ENCODE assay signal across 8 mouse cellular contexts in the genomic region with DNA sequence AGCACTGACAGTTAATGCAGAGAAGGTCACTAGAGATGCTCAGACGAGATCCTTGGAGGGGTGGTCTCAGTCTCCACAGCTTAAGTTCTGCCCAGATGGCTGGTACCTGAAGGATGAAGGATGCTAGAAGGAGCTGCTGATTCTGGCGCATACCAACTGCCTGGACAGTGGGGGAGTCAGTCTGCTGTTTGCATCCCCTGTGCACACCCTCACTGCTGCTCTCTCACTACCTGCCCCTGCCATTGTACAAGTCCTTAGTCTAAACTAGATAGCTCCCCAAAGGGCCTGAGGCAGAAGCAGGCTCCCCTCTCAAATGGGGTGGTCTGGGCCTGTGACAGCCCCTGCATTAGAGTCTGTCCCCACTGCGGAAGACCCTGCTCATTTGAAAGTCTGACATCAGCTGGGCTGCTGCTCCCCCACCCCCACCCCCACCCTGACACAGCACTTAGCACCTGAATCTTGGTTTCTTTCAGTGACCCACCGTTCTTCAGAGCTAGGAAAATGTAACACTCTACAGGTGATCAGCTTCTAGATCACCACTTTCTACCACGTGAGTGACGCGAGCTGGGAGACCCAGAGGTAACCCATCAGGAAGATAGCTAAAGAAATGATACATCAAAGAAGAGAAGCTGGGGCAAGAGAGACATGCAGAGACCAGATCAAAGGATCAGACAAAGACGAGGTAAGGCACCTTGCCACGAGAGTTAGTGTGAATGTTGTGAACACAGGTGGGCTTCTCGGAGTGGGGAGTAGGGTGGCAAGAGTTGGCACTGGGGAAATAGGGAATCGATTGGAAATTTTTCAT. TPM values are rescaled to one million over a fixed set of nuclear protein-coding genes. Genes with fewer than 3 reads are reported as not detected.
DNase-seq lines count a peak whose midpoint lies in the region; ATAC-seq and TF ChIP-seq lines count a peak whose summit lies in the region.

A gene (minus strand): TSS at position 92 of the 805 bp plus-strand sequence.

- no peaks in the 10 kb centered on the region for H3K27me3 ChIP-seq in lung, embryonic 14.5 days (ENCODE audit: insufficient read depth, low read length)
- no peaks in the 10 kb centered on the region for H3K27me3 ChIP-seq in neural tube, embryonic 13.5 days

- H3K4me1 ChIP-seq in lung, embryonic 14.5 days (ENCODE audit: insufficient read depth), result peaks cover 13% of the 10 kb centered on the region
- H3K4me1 ChIP-seq in neural tube, embryonic 13.5 days (replicated peaks), result peaks cover 51% of the 10 kb centered on the region

- H3K36me3 ChIP-seq in lung, embryonic 14.5 days (ENCODE audit: insufficient read depth), result peaks cover 18% of the 10 kb centered on the region
- H3K36me3 ChIP-seq in neural tube, embryonic 13.5 days, result peaks cover 40% of the 10 kb centered on the region

- no peak for ATAC-seq in lung, embryonic 14.5 days (ENCODE audit: insufficient read depth)
- peak; percentile 90 for ATAC-seq in neural tube, embryonic 13.5 days (ENCODE audit: low read depth)

- peak within 1 kb of the TSS; percentile 98 for H3K27ac ChIP-seq in lung, embryonic 14.5 days (ENCODE audit: low read depth)
- H3K27ac ChIP-seq in neural tube, embryonic 13.5 days (replicated peaks), result peak within 1 kb of the TSS; percentile 99

- DNase-seq in lung, embryonic 14.5 days, result no peak
- no peak for DNase-seq in lung, adult 18-20 months
- peak; percentile 87 for DNase-seq in cerebellum, adult 8-10 months
- peak; percentile 81 to 82 for DNase-seq in frontal cortex, postnatal 25 days (ENCODE audit: low spot score in 2 of 2)
- peak; percentile 74 to 82 for DNase-seq in left cerebral cortex, postnatal 10 days (ENCODE audit: extremely low spot score in 1 of 2, low spot score in 2 of 2)
- no peak for DNase-seq in urinary bladder, adult 18-20 months (ENCODE audit: low spot score in 2 of 2)
- no peak for DNase-seq in natural killer cell, adult 2 months (ENCODE audit: low spot score in 2 of 2)

- H3K4me3 ChIP-seq in lung, embryonic 14.5 days (ENCODE audit: low read depth, low read length), result peak within 1 kb of the TSS; percentile 54
- peak within 1 kb of the TSS; percentile 70 for H3K4me3 ChIP-seq in neural tube, embryonic 13.5 days

- H3K9ac ChIP-seq in lung, embryonic 14.5 days, result peak within 1 kb of the TSS; percentile 59
- peak within 1 kb of the TSS; percentile 93 for H3K9ac ChIP-seq in neural tube, embryonic 13.5 days

- WGBS in lung, embryonic 14.5 days, result 64% methylated on average over 11 of the region's 11 CpGs
- 37% methylated on average over 11 of the region's 11 CpGs for WGBS in neural tube, embryonic 13.5 days

- peak within 1 kb of the TSS; percentile 78 for H3K4me2 ChIP-seq in lung, embryonic 14.5 days
- peak within 1 kb of the TSS; percentile 77 for H3K4me2 ChIP-seq in neural tube, embryonic 13.5 days

- intact Hi-C loops in left cerebral cortex, postnatal 10 days (cut with DNase I), result no loop called here

- H3K9me3 ChIP-seq in lung, embryonic 14.5 days (ENCODE audit: low read depth, low read length), result no peaks in the 10 kb centered on the region
- no peaks in the 10 kb centered on the region for H3K9me3 ChIP-seq in neural tube, embryonic 13.5 days

- no peak for TF ChIP-seq CTCF in lung, embryonic 14.5 days (IDR thresholded peaks at IDR 0.05; ENCODE audit: low read depth)

RNA-seq across cellular contexts. Expression of the gene that starts here (rescaled TPM):
- 1.2 and 2.1 TPM in 2 replicates for polyA plus RNA-seq in lung, embryonic 14.5 days (2014; fragmentation: Nextera tagmentation; extraction: Ambion mirVana)
- total RNA-seq in left cerebral cortex, postnatal 10 days (2021), result 100 to 1,000 TPM; 319 to 328 TPM
- polyA plus RNA-seq in neural tube, embryonic 13.5 days (2015; fragmentation: Nextera tagmentation; extraction: Ambion mirVana), result 335 and 393 TPM in 2 replicates

Comparison
In these comparisons a context has a peak if more than half of its experiments do, and no peak if none do; other contexts are left out.
1. RNA of the gene that starts here (polyA plus RNA-seq): 335 to 393 TPM in neural tube, embryonic 13.5 days; 1.2 to 2.1 TPM in lung, embryonic 14.5 days; every median in the first group is over 100 times any median in the second.
2. DNase-seq: peak in cerebellum, adult 8-10 months (single experiment), frontal cortex, postnatal 25 days (2 of 2) and left cerebral cortex, postnatal 10 days (2 of 2); none in lung, embryonic 14.5 days (single experiment), lung, adult 18-20 months (0 of 2), urinary bladder, adult 18-20 months (0 of 2) and natural killer cell, adult 2 months (0 of 2).